ENCODE assay signal across 22 mouse cellular contexts in genomic region chr4:108601870-108602269, GRCm38 (mm10). TPM values are rescaled to one million over a fixed set of nuclear protein-coding genes. Genes with fewer than 3 reads are reported as not detected.
DNase-seq lines count a peak whose midpoint lies in the region; ATAC-seq and TF ChIP-seq lines count a peak whose summit lies in the region.
"Had no signal": no experiment of that assay in that cellular context is flagged by ENCODE, and none has a peak within 500 bp of the region (broad histone marks: within the 10 kb centered on the region; RNA-seq: fewer than 3 reads in every experiment).

No protein-coding gene starts in this region.

- no peak overlapping the region for H3K4me3 ChIP-seq in heart, embryonic 10.5 days
- H3K4me3 ChIP-seq in intestine, embryonic 15.5 days (replicated peaks): no peak overlapping the region
- no peak overlapping the region for H3K4me3 ChIP-seq in intestine, embryonic 16.5 days (ENCODE audit: low read length)
- no peak overlapping the region for H3K4me3 ChIP-seq in intestine, postnatal 0 days (ENCODE audit: low read depth, low read length)
- H3K4me3 ChIP-seq in limb, embryonic 10.5 days: no peak overlapping the region
- no peak overlapping the region for H3K4me3 ChIP-seq in forebrain, embryonic 11.5 days (ENCODE audit: low read depth, low read length)

- DNase-seq in heart, embryonic 10.5 days (ENCODE audit: low spot score): peak; percentile 39
- DNase-seq in heart, adult 9 months (ENCODE audit: low spot score in 2 of 2): no peak
- no peak for DNase-seq in lung, postnatal 4 days
- no peak for DNase-seq in limb, embryonic 10.5 days (ENCODE audit: low spot score)
- no peak for DNase-seq in forebrain, embryonic 11.5 days (ENCODE audit: low spot score)
- DNase-seq: adrenal gland, adult 2 months; adrenal gland, adult 8-10 months; adrenal gland, postnatal 10 days; adrenal gland, postnatal 14 days; adrenal gland, postnatal 25 days; adrenal gland, postnatal 36 days; B cell, adult 2 months; cerebellum, adult 11 months; cerebellum, adult 11-12 months had no signal

- ATAC-seq in intestine, embryonic 15.5 days: 0 out of 2 replicates have a peak, but pooled peaks have one; percentile 58
- peak; percentile 76 for ATAC-seq in intestine, embryonic 16.5 days
- ATAC-seq in intestine, postnatal 0 days: peak; percentile 47; the same call in 1 of the 2 replicates
- no peak for ATAC-seq in forebrain, embryonic 11.5 days (replicated peaks; ENCODE audit: low FRiP score)
- ATAC-seq: activated CD4-positive, CD25-positive, alpha-beta regulatory T cell, adult 4 months; CD4-positive, CD25-positive, alpha-beta regulatory T cell, adult 4 months; Patski had no signal

- H3K27ac ChIP-seq in heart, embryonic 10.5 days: no peak overlapping the region
- H3K27ac ChIP-seq in intestine, embryonic 15.5 days: no peak overlapping the region
- H3K27ac ChIP-seq in intestine, embryonic 16.5 days (ENCODE audit: low read length): peak overlapping the region; percentile 49; the same call in 1 of the 2 replicates
- peak overlapping the region; percentile 24 for H3K27ac ChIP-seq in intestine, postnatal 0 days (ENCODE audit: low read depth, low read length)
- no peak overlapping the region for H3K27ac ChIP-seq in limb, embryonic 10.5 days
- H3K27ac ChIP-seq in forebrain, embryonic 11.5 days (ENCODE audit: low read depth, low read length): no peak overlapping the region

- H3K36me3 ChIP-seq in heart, embryonic 10.5 days: peaks cover 80% of the 10 kb centered on the region
- H3K36me3 ChIP-seq in intestine, embryonic 15.5 days: peaks cover 34% of the 10 kb centered on the region
- H3K36me3 ChIP-seq in intestine, embryonic 16.5 days (ENCODE audit: control insufficient read depth, insufficient read depth, low read length): peaks cover 18% of the 10 kb centered on the region
- H3K36me3 ChIP-seq in intestine, postnatal 0 days (ENCODE audit: control insufficient read depth, insufficient read depth): peaks cover 32% of the 10 kb centered on the region
- H3K36me3 ChIP-seq in limb, embryonic 10.5 days: peaks cover 92% of the 10 kb centered on the region
- peaks cover 2% of the 10 kb centered on the region; the same call in 1 of the 2 replicates for H3K36me3 ChIP-seq in forebrain, embryonic 11.5 days (ENCODE audit: control insufficient read depth, insufficient read depth, low read length)

- H3K4me1 ChIP-seq in heart, embryonic 10.5 days: no peaks in the 10 kb centered on the region
- H3K4me1 ChIP-seq in intestine, embryonic 15.5 days (replicated peaks): no peaks in the 10 kb centered on the region
- no peaks in the 10 kb centered on the region for H3K4me1 ChIP-seq in intestine, embryonic 16.5 days (ENCODE audit: control insufficient read depth, insufficient read depth, low read length)
- no peaks in the 10 kb centered on the region for H3K4me1 ChIP-seq in intestine, postnatal 0 days (replicated peaks; ENCODE audit: control insufficient read depth, insufficient read depth, low read length)
- no peaks in the 10 kb centered on the region for H3K4me1 ChIP-seq in limb, embryonic 10.5 days
- no peaks in the 10 kb centered on the region for H3K4me1 ChIP-seq in forebrain, embryonic 11.5 days (replicated peaks; ENCODE audit: control insufficient read depth, insufficient read depth, low read length)

- no peak overlapping the region for H3K4me2 ChIP-seq in intestine, embryonic 15.5 days (replicated peaks)
- H3K4me2 ChIP-seq in intestine, embryonic 16.5 days (ENCODE audit: low read depth, low read length): no peak overlapping the region
- peak overlapping the region; percentile 33 for H3K4me2 ChIP-seq in intestine, postnatal 0 days (replicated peaks; ENCODE audit: low read depth)
- H3K4me2 ChIP-seq in forebrain, embryonic 11.5 days (ENCODE audit: low read depth, low read length, severe bottlenecking): no peak overlapping the region

- 94% methylated on average over 7 of the region's 7 CpGs for WGBS in heart, embryonic 10.5 days
- 82% methylated on average over 7 of the region's 7 CpGs for WGBS in intestine, embryonic 15.5 days
- WGBS in intestine, embryonic 16.5 days: 82% methylated on average over 7 of the region's 7 CpGs
- 56% methylated on average over 7 of the region's 7 CpGs for WGBS in intestine, postnatal 0 days
- WGBS in limb, embryonic 10.5 days: 95% methylated on average over 7 of the region's 7 CpGs
- 96% methylated on average over 7 of the region's 7 CpGs for WGBS in forebrain, embryonic 11.5 days

- TF ChIP-seq CTCF in intestine, postnatal 0 days (IDR thresholded peaks at IDR 0.05; ENCODE audit: low read depth): no peak

- H3K9me3 ChIP-seq in heart, embryonic 10.5 days: no peaks in the 10 kb centered on the region
- H3K9me3 ChIP-seq in intestine, embryonic 15.5 days: no peaks in the 10 kb centered on the region
- peaks cover 7% of the 10 kb centered on the region for H3K9me3 ChIP-seq in intestine, embryonic 16.5 days (ENCODE audit: control insufficient read depth, low read length)
- no peaks in the 10 kb centered on the region for H3K9me3 ChIP-seq in intestine, postnatal 0 days (ENCODE audit: control insufficient read depth)
- H3K9me3 ChIP-seq in limb, embryonic 10.5 days (replicated peaks): no peaks in the 10 kb centered on the region
- H3K9me3 ChIP-seq in forebrain, embryonic 11.5 days (ENCODE audit: control insufficient read depth, low read length): no peaks in the 10 kb centered on the region
- H3K9me3 ChIP-seq: G1E had no signal

- no peaks in the 10 kb centered on the region for H3K27me3 ChIP-seq in heart, embryonic 10.5 days (ENCODE audit: insufficient read depth, poor library complexity, severe bottlenecking)
- H3K27me3 ChIP-seq in intestine, embryonic 15.5 days (replicated peaks): no peaks in the 10 kb centered on the region
- no peaks in the 10 kb centered on the region for H3K27me3 ChIP-seq in intestine, embryonic 16.5 days (replicated peaks; ENCODE audit: control insufficient read depth, insufficient read depth, low read length)
- no peaks in the 10 kb centered on the region for H3K27me3 ChIP-seq in intestine, postnatal 0 days (replicated peaks; ENCODE audit: control insufficient read depth, insufficient read depth, low read length)
- H3K27me3 ChIP-seq in limb, embryonic 10.5 days (ENCODE audit: low read depth, poor library complexity, severe bottlenecking): no peaks in the 10 kb centered on the region
- no peaks in the 10 kb centered on the region for H3K27me3 ChIP-seq in forebrain, embryonic 11.5 days (ENCODE audit: control insufficient read depth, insufficient read depth, low read length)
- H3K27me3 ChIP-seq: CH12.LX, Patski had no signal

- no peak overlapping the region for H3K9ac ChIP-seq in intestine, embryonic 15.5 days
- H3K9ac ChIP-seq in intestine, embryonic 16.5 days (ENCODE audit: low read depth, low read length): no peak overlapping the region
- H3K9ac ChIP-seq in intestine, postnatal 0 days (ENCODE audit: low read depth, low read length): no peak overlapping the region
- no peak overlapping the region for H3K9ac ChIP-seq in forebrain, embryonic 11.5 days (ENCODE audit: low read length)

RNA-seq across cellular contexts. Expression of gene Cc2d1b, which starts 17.9 kb away (rescaled TPM):
- 23.1 and 24.7 TPM in 2 replicates for polyA plus RNA-seq in heart, embryonic 10.5 days (2016; fragmentation: Nextera tagmentation; extraction: Ambion mirVana)
- polyA plus RNA-seq in intestine, embryonic 15.5 days (2015; fragmentation: Nextera tagmentation; extraction: Ambion mirVana): 30.9 and 33.9 TPM in 2 replicates
- polyA plus RNA-seq in intestine, embryonic 16.5 days (2015; fragmentation: Nextera tagmentation; extraction: Ambion mirVana): 33.0 and 35.2 TPM in 2 replicates
- 25.7 and 26.7 TPM in 2 replicates for polyA plus RNA-seq in intestine, postnatal 0 days (2015; fragmentation: Nextera tagmentation; extraction: Ambion mirVana)
- 28.9 and 31.2 TPM in 2 replicates for polyA plus RNA-seq in limb, embryonic 10.5 days (2016; fragmentation: Nextera tagmentation; extraction: Ambion mirVana)
- 22.4 and 26.8 TPM in 2 replicates for polyA plus RNA-seq in forebrain, embryonic 11.5 days (2014; fragmentation: Nextera tagmentation; extraction: Ambion mirVana)

RNA-seq across cellular contexts. Expression of gene Orc1, which starts 22.6 kb away (rescaled TPM):
- polyA plus RNA-seq in heart, embryonic 10.5 days (2016; fragmentation: Nextera tagmentation; extraction: Ambion mirVana): 11.7 and 14.3 TPM in 2 replicates
- 11.1 and 11.9 TPM in 2 replicates for polyA plus RNA-seq in intestine, embryonic 15.5 days (2015; fragmentation: Nextera tagmentation; extraction: Ambion mirVana)
- 9.4 and 10.3 TPM in 2 replicates for polyA plus RNA-seq in intestine, embryonic 16.5 days (2015; fragmentation: Nextera tagmentation; extraction: Ambion mirVana)
- 3.1 and 3.2 TPM in 2 replicates for polyA plus RNA-seq in intestine, postnatal 0 days (2015; fragmentation: Nextera tagmentation; extraction: Ambion mirVana)
- polyA plus RNA-seq in limb, embryonic 10.5 days (2016; fragmentation: Nextera tagmentation; extraction: Ambion mirVana): 30.4 and 31.1 TPM in 2 replicates
- 19.3 and 21.2 TPM in 2 replicates for polyA plus RNA-seq in forebrain, embryonic 11.5 days (2014; fragmentation: Nextera tagmentation; extraction: Ambion mirVana)

RNA-seq across cellular contexts. Expression of gene Prpf38a, which starts 22.7 kb away (rescaled TPM):
- 75.5 and 88.7 TPM in 2 replicates for polyA plus RNA-seq in heart, embryonic 10.5 days (2016; fragmentation: Nextera tagmentation; extraction: Ambion mirVana)
- polyA plus RNA-seq in intestine, embryonic 15.5 days (2015; fragmentation: Nextera tagmentation; extraction: Ambion mirVana): 79.0 and 81.9 TPM in 2 replicates
- polyA plus RNA-seq in intestine, embryonic 16.5 days (2015; fragmentation: Nextera tagmentation; extraction: Ambion mirVana): 72.3 and 78.8 TPM in 2 replicates
- polyA plus RNA-seq in intestine, postnatal 0 days (2015; fragmentation: Nextera tagmentation; extraction: Ambion mirVana): 64.1 and 65.2 TPM in 2 replicates
- 126 and 132 TPM in 2 replicates for polyA plus RNA-seq in limb, embryonic 10.5 days (2016; fragmentation: Nextera tagmentation; extraction: Ambion mirVana)
- polyA plus RNA-seq in forebrain, embryonic 11.5 days (2014; fragmentation: Nextera tagmentation; extraction: Ambion mirVana): 119 and 125 TPM in 2 replicates

Comparison
In these comparisons a context has a peak if more than half of its experiments do, and no peak if none do; other contexts are left out.
1. H3K27ac ChIP-seq: peak in intestine, embryonic 16.5 days (single experiment) and intestine, postnatal 0 days (single experiment); none in heart, embryonic 10.5 days (single experiment), intestine, embryonic 15.5 days (single experiment), limb, embryonic 10.5 days (single experiment) and forebrain, embryonic 11.5 days (single experiment).